Mouse (Mus musculus) lung, postnatal 0 days (tissue): ENCODE measurements at regions not wholly inside any gene's neighbourhood (a gene's known extent, or its start where the extent isn't known, plus 50 kb on each side); places are given as distances from the start of the nearest gene placed in this dataset.

Experiments
- CTCF ChIP-seq: IDR thresholded peaks from 2 replicates; pipeline ENCODE4 v1.5.1; 2016; ENCODE audit warnings: antibody characterized with exemption, mild to moderate bottlenecking
- EP300 ChIP-seq: IDR thresholded peaks from 2 replicates; pipeline ENCODE4 v1.6.1; 2016; ENCODE audit warnings: antibody characterized with exemption, mild to moderate bottlenecking, control low read depth

DNA sequence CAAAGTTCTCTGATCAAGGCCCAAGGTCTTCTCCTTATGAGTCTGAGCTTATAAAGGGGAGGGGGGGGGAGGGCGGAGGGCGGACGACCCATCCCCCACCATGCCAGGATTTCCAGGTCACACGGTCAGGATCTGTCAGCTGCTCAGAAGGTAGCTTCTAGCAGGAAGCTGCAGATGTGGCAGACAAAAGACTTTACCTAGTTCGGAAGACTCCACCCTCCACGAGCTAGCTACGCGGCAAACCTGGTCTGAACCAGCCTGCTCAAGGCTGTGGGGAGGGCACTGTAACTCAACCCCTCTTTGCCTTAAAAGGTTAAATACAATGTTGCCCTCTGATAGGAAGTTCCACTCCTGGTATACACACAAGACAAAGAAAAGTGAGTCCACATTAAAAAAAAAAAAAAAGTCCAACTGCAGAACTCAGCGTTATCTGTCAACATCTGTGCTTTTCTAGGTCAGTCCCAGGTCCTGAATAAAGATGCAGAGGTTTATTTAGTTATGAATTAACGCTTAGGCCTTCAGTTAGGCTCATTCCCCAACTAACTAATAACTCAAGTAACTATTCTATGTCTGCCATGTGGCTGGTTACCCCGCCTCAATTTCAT, 108.7 kb downstream of the Rpl14 start:
- TF ChIP-seq CTCF (no peak), EP300 (no peak)
